Comparison of ENCODE assay signal across 11 mouse cellular contexts in the genomic region with DNA sequence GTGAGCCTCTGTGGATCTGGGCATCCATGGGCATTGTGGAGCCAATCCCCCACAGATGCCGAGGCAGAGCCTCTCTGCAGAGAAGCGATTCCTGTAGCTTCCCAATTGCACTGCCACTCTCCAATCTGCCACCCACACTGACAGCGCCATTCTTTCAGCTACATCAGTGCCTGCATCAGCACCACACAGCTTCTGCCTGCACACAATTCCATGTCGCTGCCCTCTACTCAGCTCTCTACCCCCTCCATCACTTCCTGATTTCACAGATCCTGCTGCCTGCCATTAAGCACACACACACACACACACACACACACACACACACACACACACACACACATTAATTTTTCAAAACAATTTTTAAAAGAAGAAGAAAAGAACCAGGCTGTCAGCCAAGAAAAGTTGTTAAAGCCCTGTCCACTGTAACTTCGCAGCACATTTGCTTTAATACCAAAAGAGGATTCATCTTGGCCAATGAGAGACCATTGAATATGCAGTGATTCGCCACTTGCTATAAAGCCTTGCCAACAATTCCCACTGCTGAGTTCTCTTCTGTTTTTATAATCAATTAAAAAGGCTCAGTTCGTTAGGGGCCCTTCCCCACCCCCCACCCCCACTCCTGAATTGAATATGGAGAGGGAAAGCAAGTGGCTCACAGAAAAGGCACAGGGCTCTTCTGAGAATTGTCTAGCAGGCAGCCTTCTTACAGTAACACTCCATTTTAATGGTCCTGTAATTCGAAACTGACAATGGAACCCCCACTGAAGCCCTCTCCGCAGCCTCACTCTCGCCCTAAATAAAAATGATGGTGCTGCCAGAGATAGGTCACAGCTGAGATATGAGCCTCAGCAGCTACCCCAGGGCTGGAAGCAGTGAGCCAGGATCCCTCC.
DNase-seq lines count a peak whose midpoint lies in the region; ATAC-seq lines count a peak whose summit lies in the region.
"Had no signal": no experiment of that assay in that cellular context is flagged by ENCODE, and none has a peak within 500 bp of the region (broad histone marks: within the 10 kb centered on the region; RNA-seq: fewer than 3 reads in every experiment).

No protein-coding gene starts in this region.

- peak; percentile 94 for ATAC-seq in kidney, embryonic 16.5 days (ENCODE audit: low FRiP score, low TSS enrichment)
- peak; percentile 66 for ATAC-seq in forebrain, embryonic 11.5 days (replicated peaks; ENCODE audit: low FRiP score)
- ATAC-seq in hindbrain, embryonic 15.5 days (ENCODE audit: low FRiP score, low read depth), result 0 out of 2 replicates have a peak, but pooled peaks have one; percentile 59
- ATAC-seq in midbrain, embryonic 16.5 days, result peak; percentile 66; the same call in 1 of the 2 replicates

- no peak overlapping the region for H3K9ac ChIP-seq in kidney, embryonic 16.5 days (replicated peaks; ENCODE audit: low read length)
- H3K9ac ChIP-seq in forebrain, embryonic 11.5 days (ENCODE audit: low read length), result no peak overlapping the region
- H3K9ac ChIP-seq in hindbrain, embryonic 15.5 days, result no peak overlapping the region
- no peak overlapping the region for H3K9ac ChIP-seq in midbrain, embryonic 16.5 days (ENCODE audit: low read depth, low read length)
- H3K9ac ChIP-seq: heart, embryonic 12.5 days; stomach, embryonic 15.5 days had no signal

- no peaks in the 10 kb centered on the region for H3K36me3 ChIP-seq in kidney, embryonic 16.5 days (ENCODE audit: insufficient read depth, low read length)
- no peaks in the 10 kb centered on the region for H3K36me3 ChIP-seq in forebrain, embryonic 11.5 days (ENCODE audit: control insufficient read depth, insufficient read depth, low read length)
- no peaks in the 10 kb centered on the region for H3K36me3 ChIP-seq in hindbrain, embryonic 15.5 days
- no peaks in the 10 kb centered on the region for H3K36me3 ChIP-seq in midbrain, embryonic 16.5 days (ENCODE audit: control insufficient read depth, insufficient read depth, low read length)
- H3K36me3 ChIP-seq: heart, embryonic 12.5 days; stomach, embryonic 15.5 days had no signal

- H3K4me2 ChIP-seq in kidney, embryonic 16.5 days (replicated peaks; ENCODE audit: low read depth, low read length), result peak overlapping the region; percentile 17; the same call in 1 of the 2 replicates
- H3K4me2 ChIP-seq in forebrain, embryonic 11.5 days (ENCODE audit: low read depth, low read length, severe bottlenecking), result no peak overlapping the region
- H3K4me2 ChIP-seq in hindbrain, embryonic 15.5 days, result peak overlapping the region; percentile 31
- peak overlapping the region; percentile 37 for H3K4me2 ChIP-seq in midbrain, embryonic 16.5 days (ENCODE audit: low read length)
- H3K4me2 ChIP-seq: heart, embryonic 12.5 days; stomach, embryonic 15.5 days had no signal

- peak overlapping the region; percentile 77 for H3K27ac ChIP-seq in kidney, embryonic 16.5 days (ENCODE audit: low read length)
- H3K27ac ChIP-seq in forebrain, embryonic 11.5 days (ENCODE audit: low read depth, low read length), result no peak overlapping the region
- peak overlapping the region; percentile 47; the same call in 1 of the 2 replicates for H3K27ac ChIP-seq in hindbrain, embryonic 15.5 days (replicated peaks)
- H3K27ac ChIP-seq in midbrain, embryonic 16.5 days (ENCODE audit: low read length), result peak overlapping the region; percentile 60; the same call in 1 of the 2 replicates
- H3K27ac ChIP-seq: stomach, embryonic 15.5 days had no signal

- no peaks in the 10 kb centered on the region for H3K27me3 ChIP-seq in kidney, embryonic 16.5 days (ENCODE audit: insufficient read depth, low read length)
- no peaks in the 10 kb centered on the region for H3K27me3 ChIP-seq in forebrain, embryonic 11.5 days (ENCODE audit: control insufficient read depth, insufficient read depth, low read length)
- H3K27me3 ChIP-seq in hindbrain, embryonic 15.5 days, result no peaks in the 10 kb centered on the region
- H3K27me3 ChIP-seq in midbrain, embryonic 16.5 days (ENCODE audit: control insufficient read depth, insufficient read depth, low read depth, low read length), result no peaks in the 10 kb centered on the region
- H3K27me3 ChIP-seq: heart, embryonic 12.5 days; stomach, embryonic 15.5 days had no signal

- WGBS in kidney, embryonic 16.5 days, result 23% methylated on average over 10 of the region's 10 CpGs
- WGBS in forebrain, embryonic 11.5 days, result 30% methylated on average over 10 of the region's 10 CpGs
- WGBS in hindbrain, embryonic 15.5 days, result 14% methylated on average over 10 of the region's 10 CpGs
- WGBS in midbrain, embryonic 16.5 days, result 20% methylated on average over 10 of the region's 10 CpGs

- peak overlapping the region; percentile 5; the same call in 1 of the 2 replicates for H3K4me3 ChIP-seq in kidney, embryonic 16.5 days (ENCODE audit: low read length)
- no peak overlapping the region for H3K4me3 ChIP-seq in forebrain, embryonic 11.5 days (ENCODE audit: low read depth, low read length)
- no peak overlapping the region for H3K4me3 ChIP-seq in hindbrain, embryonic 15.5 days
- no peak overlapping the region for H3K4me3 ChIP-seq in midbrain, embryonic 16.5 days (ENCODE audit: low read depth, low read length)
- H3K4me3 ChIP-seq: heart, embryonic 12.5 days; stomach, embryonic 15.5 days had no signal

- H3K4me1 ChIP-seq in kidney, embryonic 16.5 days (ENCODE audit: insufficient read depth, low read length), result 0 out of 2 replicates have a peak, but pooled peaks cover 2% of the 10 kb centered on the region
- peaks cover 2% of the 10 kb centered on the region for H3K4me1 ChIP-seq in forebrain, embryonic 11.5 days (replicated peaks; ENCODE audit: control insufficient read depth, insufficient read depth, low read length)
- peaks cover 16% of the 10 kb centered on the region for H3K4me1 ChIP-seq in hindbrain, embryonic 15.5 days (replicated peaks)
- H3K4me1 ChIP-seq in midbrain, embryonic 16.5 days (ENCODE audit: control insufficient read depth, insufficient read depth, low read length), result peaks cover 16% of the 10 kb centered on the region

- no peak for DNase-seq in kidney, adult 11 months
- DNase-seq in forebrain, embryonic 11.5 days (ENCODE audit: low spot score), result peak; percentile 51
- no peak for DNase-seq in thymus, adult 18-20 months
- DNase-seq in thymus, postnatal 0 days (ENCODE audit: low spot score), result no peak
- DNase-seq in spleen, adult 12 weeks (ENCODE audit: low spot score), result no peak
- DNase-seq: lung, postnatal 36 days had no signal

- no peaks in the 10 kb centered on the region for H3K9me3 ChIP-seq in kidney, embryonic 16.5 days (ENCODE audit: low read length)
- no peaks in the 10 kb centered on the region for H3K9me3 ChIP-seq in forebrain, embryonic 11.5 days (ENCODE audit: control insufficient read depth, low read length)
- no peaks in the 10 kb centered on the region for H3K9me3 ChIP-seq in hindbrain, embryonic 15.5 days
- H3K9me3 ChIP-seq in midbrain, embryonic 16.5 days (replicated peaks; ENCODE audit: control insufficient read depth, low read length, poor library complexity, severe bottlenecking), result no peaks in the 10 kb centered on the region
- H3K9me3 ChIP-seq: heart, embryonic 12.5 days; stomach, embryonic 15.5 days had no signal
